Mouse (Mus musculus): ENCODE results near the gene Acin1. TPM values are rescaled to one million over a fixed set of nuclear protein-coding genes. Genes with fewer than 3 reads are reported as not detected.

Acin1 gene
- polyA plus RNA-seq, 1 experiment from 2014 or later, result 141 TPM

- no peaks in the 10 kb centered on the region for H3K4me1 ChIP-seq (ENCODE audit: control insufficient read depth, insufficient read depth, low read length)
- no peak overlapping the region for H3K4me3 ChIP-seq (ENCODE audit: low read depth, low read length)
- no peak overlapping the region for H3K27ac ChIP-seq (replicated peaks; ENCODE audit: low read depth, low read length)
- H3K9ac ChIP-seq (replicated peaks; ENCODE audit: low read length), result no peak overlapping the region
- WGBS, result 86% methylated on average over 4 of the region's 4 CpGs
- H3K4me2 ChIP-seq (ENCODE audit: low read depth, low read length), result no peak overlapping the region
- ATAC-seq (replicated peaks; ENCODE audit: insufficient number of reproducible peaks, low FRiP score, low TSS enrichment, low read depth) (no peak), DNase-seq (ENCODE audit: low spot score) (peak; percentile 42)
- peaks cover 10% of the 10 kb centered on the region for H3K36me3 ChIP-seq (replicated peaks; ENCODE audit: control insufficient read depth, insufficient read depth, low read depth, low read length)
- H3K27me3 ChIP-seq (ENCODE audit: control insufficient read depth, insufficient read depth, low read length), result no peaks in the 10 kb centered on the region
- H3K9me3 ChIP-seq (replicated peaks; ENCODE audit: control insufficient read depth, low read length), result no peaks in the 10 kb centered on the region
Measured at GRCm38 (mm10) chr14:54669381-54669780, 17.4 kb downstream of the Acin1 start.

GRCm38 (mm10) chr14:54664477-54665222, 22.1 kb downstream of the Acin1 start:
- Histone ChIP-seq H3K36me3 (replicated peaks; ENCODE audit: control insufficient read depth, insufficient read depth, low read depth, low read length) (peaks cover 26% of the 10 kb centered on the region), H3K4me2 (ENCODE audit: low read depth, low read length) (no peak overlapping the region), H3K4me1 (ENCODE audit: control insufficient read depth, insufficient read depth, low read length) (no peaks in the 10 kb centered on the region), H3K9ac (replicated peaks; ENCODE audit: low read length) (no peak overlapping the region), H3K27me3 (ENCODE audit: control insufficient read depth, insufficient read depth, low read length) (no peaks in the 10 kb centered on the region), H3K4me3 (ENCODE audit: low read depth, low read length) (no peak overlapping the region), H3K27ac (replicated peaks; ENCODE audit: low read depth, low read length) (no peak overlapping the region), H3K9me3 (replicated peaks; ENCODE audit: control insufficient read depth, low read length) (no peaks in the 10 kb centered on the region)
- ATAC-seq (replicated peaks; ENCODE audit: insufficient number of reproducible peaks, low FRiP score, low TSS enrichment, low read depth) (no peak), DNase-seq (ENCODE audit: low spot score) (no peak)
- WGBS, result 94% methylated on average over 10 of the region's 10 CpGs

- Histone ChIP-seq H3K4me3 (ENCODE audit: low read depth, low read length) (no peak overlapping the region), H3K9me3 (replicated peaks; ENCODE audit: control insufficient read depth, low read length) (no peaks in the 10 kb centered on the region), H3K36me3 (replicated peaks; ENCODE audit: control insufficient read depth, insufficient read depth, low read depth, low read length) (peaks cover 23% of the 10 kb centered on the region), H3K27me3 (ENCODE audit: control insufficient read depth, insufficient read depth, low read length) (no peaks in the 10 kb centered on the region), H3K9ac (replicated peaks; ENCODE audit: low read length) (no peak overlapping the region), H3K4me1 (ENCODE audit: control insufficient read depth, insufficient read depth, low read length) (no peaks in the 10 kb centered on the region), H3K4me2 (ENCODE audit: low read depth, low read length) (no peak overlapping the region), H3K27ac (replicated peaks; ENCODE audit: low read depth, low read length) (no peak overlapping the region)
- no peak for DNase-seq (ENCODE audit: low spot score)
- WGBS, result 91% methylated on average over 2 of the region's 2 CpGs
- no peak for ATAC-seq (replicated peaks; ENCODE audit: insufficient number of reproducible peaks, low FRiP score, low TSS enrichment, low read depth)
Measured at GRCm38 (mm10) chr14:54660009-54660408, 26.7 kb downstream of the Acin1 start.

- 0% methylated on average over 12 of the region's 12 CpGs for WGBS
- Histone ChIP-seq H3K9me3 (replicated peaks; ENCODE audit: control insufficient read depth, low read length) (no peaks in the 10 kb centered on the region), H3K4me2 (ENCODE audit: low read depth, low read length) (peak overlapping the region; percentile 79), H3K27me3 (ENCODE audit: control insufficient read depth, insufficient read depth, low read length) (no peaks in the 10 kb centered on the region), H3K9ac (replicated peaks; ENCODE audit: low read length) (peak overlapping the region; percentile 89), H3K36me3 (replicated peaks; ENCODE audit: control insufficient read depth, insufficient read depth, low read depth, low read length) (peaks cover 3% of the 10 kb centered on the region), H3K27ac (replicated peaks; ENCODE audit: low read depth, low read length) (peak overlapping the region; percentile 52), H3K4me1 (ENCODE audit: control insufficient read depth, insufficient read depth, low read length) (peaks cover 3% of the 10 kb centered on the region), H3K4me3 (ENCODE audit: low read depth, low read length) (peak overlapping the region; percentile 75)
- ATAC-seq (replicated peaks; ENCODE audit: insufficient number of reproducible peaks, low FRiP score, low TSS enrichment, low read depth), result peak; percentile 77
- peak; percentile 94 for DNase-seq (ENCODE audit: low spot score)
Measured at GRCm38 (mm10) chr14:54653496-54653895, 33.2 kb downstream of the Acin1 start.

DNA sequence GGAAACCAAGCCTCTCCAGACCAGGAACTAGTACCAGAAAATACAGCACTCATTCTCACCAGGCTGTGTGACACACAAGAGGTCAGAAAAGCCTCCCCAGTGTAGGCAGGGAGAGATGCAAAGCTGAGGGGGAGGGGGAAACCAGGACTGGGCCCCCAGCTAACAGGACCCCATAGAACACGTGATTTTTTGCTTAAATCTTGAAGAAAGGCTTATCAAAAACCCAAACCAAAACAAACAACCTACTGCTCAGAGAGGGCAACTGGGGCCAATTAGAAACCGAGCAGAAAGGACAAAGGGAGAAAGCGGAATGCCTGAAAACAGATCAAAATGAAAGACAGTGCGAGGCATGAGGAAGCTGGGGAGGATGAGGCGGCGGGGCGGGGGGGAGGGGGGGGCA, 33.9 kb downstream of the Acin1 start:
- 0% methylated on average over 7 of the region's 7 CpGs for WGBS
- H3K4me1 ChIP-seq (ENCODE audit: control insufficient read depth, insufficient read depth, low read length), result peaks cover 3% of the 10 kb centered on the region
- H3K27ac ChIP-seq (replicated peaks; ENCODE audit: low read depth, low read length), result peak overlapping the region; percentile 52
- H3K4me2 ChIP-seq (ENCODE audit: low read depth, low read length), result peak overlapping the region; percentile 79
- ATAC-seq (replicated peaks; ENCODE audit: insufficient number of reproducible peaks, low FRiP score, low TSS enrichment, low read depth) (no peak), DNase-seq (ENCODE audit: low spot score) (peak; percentile 44)
- H3K36me3 ChIP-seq (replicated peaks; ENCODE audit: control insufficient read depth, insufficient read depth, low read depth, low read length), result peaks cover 5% of the 10 kb centered on the region
- no peaks in the 10 kb centered on the region for H3K27me3 ChIP-seq (ENCODE audit: control insufficient read depth, insufficient read depth, low read length)
- H3K9me3 ChIP-seq (replicated peaks; ENCODE audit: control insufficient read depth, low read length), result no peaks in the 10 kb centered on the region
- peak overlapping the region; percentile 75 for H3K4me3 ChIP-seq (ENCODE audit: low read depth, low read length)
- peak overlapping the region; percentile 89 for H3K9ac ChIP-seq (replicated peaks; ENCODE audit: low read length)

- no peak overlapping the region for H3K4me2 ChIP-seq (ENCODE audit: low read depth, low read length)
- peaks cover 3% of the 10 kb centered on the region for H3K4me1 ChIP-seq (ENCODE audit: control insufficient read depth, insufficient read depth, low read length)
- H3K9me3 ChIP-seq (replicated peaks; ENCODE audit: control insufficient read depth, low read length), result no peaks in the 10 kb centered on the region
- no peak overlapping the region for H3K9ac ChIP-seq (replicated peaks; ENCODE audit: low read length)
- ATAC-seq (replicated peaks; ENCODE audit: insufficient number of reproducible peaks, low FRiP score, low TSS enrichment, low read depth) (no peak), DNase-seq (ENCODE audit: low spot score) (no peak)
- no peak overlapping the region for H3K27ac ChIP-seq (replicated peaks; ENCODE audit: low read depth, low read length)
- no peaks in the 10 kb centered on the region for H3K27me3 ChIP-seq (ENCODE audit: control insufficient read depth, insufficient read depth, low read length)
- 76% methylated on average over 4 of the region's 4 CpGs for WGBS
- no peak overlapping the region for H3K4me3 ChIP-seq (ENCODE audit: low read depth, low read length)
- peaks cover 9% of the 10 kb centered on the region for H3K36me3 ChIP-seq (replicated peaks; ENCODE audit: control insufficient read depth, insufficient read depth, low read depth, low read length)
Measured at GRCm38 (mm10) chr14:54651556-54651955, 35.2 kb downstream of the Acin1 start.

- Histone ChIP-seq H3K4me2 (ENCODE audit: low read depth, low read length) (no peak overlapping the region), H3K4me3 (ENCODE audit: low read depth, low read length) (no peak overlapping the region), H3K9ac (replicated peaks; ENCODE audit: low read length) (no peak overlapping the region), H3K9me3 (replicated peaks; ENCODE audit: control insufficient read depth, low read length) (no peaks in the 10 kb centered on the region), H3K36me3 (replicated peaks; ENCODE audit: control insufficient read depth, insufficient read depth, low read depth, low read length) (peaks cover 15% of the 10 kb centered on the region), H3K27me3 (ENCODE audit: control insufficient read depth, insufficient read depth, low read length) (no peaks in the 10 kb centered on the region), H3K27ac (replicated peaks; ENCODE audit: low read depth, low read length) (no peak overlapping the region), H3K4me1 (ENCODE audit: control insufficient read depth, insufficient read depth, low read length) (peaks cover 3% of the 10 kb centered on the region)
- DNase-seq (ENCODE audit: low spot score), result peak; percentile 98
- WGBS, result 67% methylated on average over 23 of the region's 23 CpGs
- 0 out of 2 replicates have a peak, but pooled peaks have one; percentile 10 for ATAC-seq (replicated peaks; ENCODE audit: insufficient number of reproducible peaks, low FRiP score, low TSS enrichment, low read depth)
Measured at GRCm38 (mm10) chr14:54650621-54651454, 35.9 kb downstream of the Acin1 start.

GRCm38 (mm10) chr14:54647900-54648299, 38.8 kb downstream of the Acin1 start:
- WGBS, result 80% methylated on average over 4 of the region's 4 CpGs
- ATAC-seq (replicated peaks; ENCODE audit: insufficient number of reproducible peaks, low FRiP score, low TSS enrichment, low read depth), result no peak
- no peak for DNase-seq (ENCODE audit: low spot score)
- Histone ChIP-seq H3K27me3 (ENCODE audit: control insufficient read depth, insufficient read depth, low read length) (no peaks in the 10 kb centered on the region), H3K27ac (replicated peaks; ENCODE audit: low read depth, low read length) (no peak overlapping the region), H3K4me1 (ENCODE audit: control insufficient read depth, insufficient read depth, low read length) (peaks cover 3% of the 10 kb centered on the region), H3K9me3 (replicated peaks; ENCODE audit: control insufficient read depth, low read length) (no peaks in the 10 kb centered on the region), H3K9ac (replicated peaks; ENCODE audit: low read length) (no peak overlapping the region), H3K36me3 (replicated peaks; ENCODE audit: control insufficient read depth, insufficient read depth, low read depth, low read length) (peaks cover 34% of the 10 kb centered on the region), H3K4me2 (ENCODE audit: low read depth, low read length) (no peak overlapping the region), H3K4me3 (ENCODE audit: low read depth, low read length) (no peak overlapping the region)

All from embryonic facial prominence, embryonic 11.5 days (tissue).